Mouse (Mus musculus) embryonic fibroblast, embryonic 13.5 days (primary cell): ENCODE results near the gene Trmt10c.

Experiments used
- CTCF ChIP-seq: IDR thresholded peaks from 2 replicates; pipeline ENCODE4 v1.5.1; 2011; ENCODE audit warnings: mild to moderate bottlenecking, control low read depth, low read length, moderate library complexity, borderline replicate concordance; ENCODE audit not compliant: insufficient read depth
- POLR2A ChIP-seq: IDR thresholded peaks from 2 replicates; pipeline ENCODE4 v1.6.1; 2011; ENCODE audit warnings: low read depth, mild to moderate bottlenecking, control low read depth, low read length, moderate library complexity

DNA sequence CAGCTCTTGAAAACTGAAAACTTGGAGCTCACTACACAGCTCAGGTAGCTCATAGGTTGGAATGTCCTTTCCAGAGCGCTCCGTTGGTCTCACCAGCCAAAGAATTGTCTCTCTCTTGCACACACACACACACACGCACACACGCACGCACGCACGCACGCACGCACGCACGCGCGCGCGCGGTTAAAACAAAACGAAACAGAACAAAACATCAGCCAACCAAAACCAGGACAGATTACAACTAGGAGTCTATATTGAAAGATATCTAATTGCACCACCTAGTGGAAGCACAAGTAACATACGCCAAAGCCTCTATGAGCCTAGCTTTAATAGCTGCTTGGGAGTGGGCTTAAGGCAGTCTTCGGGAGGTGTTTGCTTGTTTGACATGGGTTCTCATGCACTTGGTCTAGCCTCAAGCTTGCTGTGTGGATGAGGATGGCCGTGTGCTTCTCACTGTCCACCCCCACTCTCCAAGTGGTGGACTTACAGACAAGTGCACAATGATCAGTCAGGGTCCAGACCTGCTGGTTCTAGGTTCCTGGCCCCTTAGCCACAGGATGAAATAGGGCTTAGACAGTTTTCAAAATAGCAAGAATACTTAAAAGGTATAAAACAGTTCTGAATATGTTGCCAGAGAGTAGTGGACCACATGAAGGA lies 26.8 kb upstream of the Trmt10c start:
- TF ChIP-seq CTCF (no peak), POLR2A (peak; percentile 55)
